Mouse (Mus musculus): ENCODE data around the gene Palm2. TPM values are rescaled to one million over a fixed set of nuclear protein-coding genes. Genes with fewer than 3 reads are reported as not detected.

The Palm2 gene
- polyA plus RNA-seq, 2 experiments from 2014 or later, result not detected

Other genes starting within 250 kb of the Palm2 start
- 1 to 10 TPM; 2.4 to 3.3 TPM for gene Ptpn3, start 132.4 kb upstream of the Palm2 start, polyA plus RNA-seq (2017; shearing (Covaris generic))
- 1 to 10 TPM; 2.3 to 3.7 TPM for gene Pakap, start 133.9 kb downstream of the Palm2 start, polyA plus RNA-seq (2017; shearing (Covaris generic))

Measured in CD4-positive, CD25-positive, alpha-beta regulatory T cell, adult 4 months (primary cell).